Comparison of ENCODE assay signal across 9 mouse cellular contexts in the genomic region with DNA sequence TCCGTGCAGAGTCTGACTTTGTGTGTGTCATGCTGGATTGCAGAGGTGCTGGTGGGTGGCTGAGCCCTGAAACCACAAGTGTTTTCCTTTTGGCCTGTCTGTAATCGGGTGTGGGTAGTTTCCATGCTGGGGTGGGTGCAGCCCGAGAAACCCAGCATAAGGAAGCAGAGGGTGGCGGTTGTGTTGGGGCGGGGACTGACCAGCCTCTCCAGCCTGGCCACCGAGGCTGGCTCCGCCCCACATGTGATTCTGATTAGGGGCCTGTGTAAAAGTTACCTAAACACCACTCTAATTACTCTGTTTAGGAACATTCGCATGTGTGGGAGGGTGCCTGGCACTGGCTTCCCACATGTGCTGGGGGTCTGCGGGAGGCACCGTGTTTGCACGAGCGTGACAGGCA. TPM values are rescaled to one million over a fixed set of nuclear protein-coding genes. Genes with fewer than 3 reads are reported as not detected.
DNase-seq lines count a peak whose midpoint lies in the region; ATAC-seq and TF ChIP-seq lines count a peak whose summit lies in the region.
"Had no signal": no experiment of that assay in that cellular context is flagged by ENCODE, and none has a peak within 500 bp of the region (broad histone marks: within the 10 kb centered on the region; RNA-seq: fewer than 3 reads in every experiment).

No protein-coding gene starts in this region.

- no peak overlapping the region for H3ac ChIP-seq in myocyte (ENCODE audit: control insufficient read depth, insufficient read length)

- ATAC-seq in kidney, embryonic 15.5 days (replicated peaks; ENCODE audit: low FRiP score): 0 out of 2 replicates have a peak, but pooled peaks have one; percentile 23
- ATAC-seq in forebrain, embryonic 15.5 days (replicated peaks): no peak
- ATAC-seq: inflammation-experienced regulatory T-cells, adult 6 months had no signal

- H3K79me2 ChIP-seq in myocyte (ENCODE audit: control insufficient read depth, insufficient read depth): no peaks in the 10 kb centered on the region

- no peaks in the 10 kb centered on the region for H3K36me3 ChIP-seq in kidney, embryonic 15.5 days
- 0 out of 2 replicates have a peak, but pooled peaks cover 3% of the 10 kb centered on the region for H3K36me3 ChIP-seq in limb, embryonic 10.5 days
- no peaks in the 10 kb centered on the region for H3K36me3 ChIP-seq in myocyte (ENCODE audit: control insufficient read depth, insufficient read depth)
- H3K36me3 ChIP-seq in forebrain, embryonic 15.5 days: no peaks in the 10 kb centered on the region

- TF ChIP-seq POLR2A in myocyte (IDR thresholded peaks at IDR 0.05; ENCODE audit: insufficient read length, low read depth): no peak

- H3K27ac ChIP-seq in kidney, embryonic 15.5 days: no peak overlapping the region
- H3K27ac ChIP-seq in limb, embryonic 10.5 days: peak overlapping the region; percentile 87
- H3K27ac ChIP-seq in forebrain, embryonic 15.5 days (replicated peaks): no peak overlapping the region

- H3K9me3 ChIP-seq in kidney, embryonic 15.5 days (replicated peaks): no peaks in the 10 kb centered on the region
- H3K9me3 ChIP-seq in limb, embryonic 10.5 days (replicated peaks): no peaks in the 10 kb centered on the region
- no peaks in the 10 kb centered on the region for H3K9me3 ChIP-seq in forebrain, embryonic 15.5 days

- H3K4me2 ChIP-seq in kidney, embryonic 15.5 days: peak overlapping the region; percentile 10
- H3K4me2 ChIP-seq in myocyte (ENCODE audit: low read depth): peak overlapping the region; percentile 58
- no peak overlapping the region for H3K4me2 ChIP-seq in forebrain, embryonic 15.5 days (replicated peaks)

- DNase-seq in kidney, adult 11 months: no peak
- DNase-seq in embryo, embryonic 10 days (ENCODE audit: low spot score): peak; percentile 74
- peak; percentile 87 for DNase-seq in limb, embryonic 10.5 days (ENCODE audit: low spot score)
- no peak for DNase-seq in B cell, adult 2 months
- DNase-seq in T-cell, adult 2 months (ENCODE audit: low spot score): no peak

- WGBS in kidney, embryonic 15.5 days: 30% methylated on average over 12 of the region's 12 CpGs
- WGBS in limb, embryonic 10.5 days: 19% methylated on average over 12 of the region's 12 CpGs
- WGBS in forebrain, embryonic 15.5 days: 73% methylated on average over 12 of the region's 12 CpGs

- no peak overlapping the region for H3K4me3 ChIP-seq in kidney, embryonic 15.5 days (replicated peaks)
- peak overlapping the region; percentile 39 for H3K4me3 ChIP-seq in limb, embryonic 10.5 days
- H3K4me3 ChIP-seq in myocyte: no peak overlapping the region
- H3K4me3 ChIP-seq in forebrain, embryonic 15.5 days: no peak overlapping the region

- H3K9ac ChIP-seq in kidney, embryonic 15.5 days: no peak overlapping the region
- no peak overlapping the region for H3K9ac ChIP-seq in forebrain, embryonic 15.5 days (replicated peaks)

- peaks cover 19% of the 10 kb centered on the region for H3K4me1 ChIP-seq in kidney, embryonic 15.5 days
- peaks cover 85% of the 10 kb centered on the region for H3K4me1 ChIP-seq in limb, embryonic 10.5 days
- H3K4me1 ChIP-seq in forebrain, embryonic 15.5 days: no peaks in the 10 kb centered on the region

- H3K27me3 ChIP-seq in kidney, embryonic 15.5 days: peaks cover 15% of the 10 kb centered on the region; the same call in 1 of the 2 replicates
- peaks cover 40% of the 10 kb centered on the region for H3K27me3 ChIP-seq in limb, embryonic 10.5 days (ENCODE audit: low read depth, poor library complexity, severe bottlenecking)
- H3K27me3 ChIP-seq in myocyte (ENCODE audit: control insufficient read depth, insufficient read depth, insufficient read length): no peaks in the 10 kb centered on the region
- H3K27me3 ChIP-seq in forebrain, embryonic 15.5 days: no peaks in the 10 kb centered on the region

TF ChIP-seq in myocyte, 11 proteins besides CTCF, POLR2A, EP300 and RAD21:
- TF ChIP-seq USF1 (IDR thresholded peaks at IDR 0.05; ENCODE audit: low read depth) (no peak), TCF3 (IDR thresholded peaks at IDR 0.05; ENCODE audit: insufficient read length, low read depth) (no peak), POLR2AphosphoS2 (IDR thresholded peaks at IDR 0.05; ENCODE audit: insufficient read length, low read depth) (no peak), REST (IDR thresholded peaks at IDR 0.05; ENCODE audit: insufficient read depth, insufficient read length) (no peak), SRF (IDR thresholded peaks at IDR 0.05; ENCODE audit: control insufficient read depth, insufficient read length, low read depth) (no peak), MYOD1 (IDR thresholded peaks at IDR 0.05; ENCODE audit: control insufficient read depth in 1 of 3, insufficient read length in 2 of 3, low read depth in 2 of 3) (no peak), TCF12 (IDR thresholded peaks at IDR 0.05; ENCODE audit: insufficient read depth, poor library complexity, severe bottlenecking) (no peak), MYOG (IDR thresholded peaks at IDR 0.05; ENCODE audit: control insufficient read depth in 1 of 3, insufficient read depth in 1 of 3, insufficient read length in 2 of 3, low read depth in 2 of 3) (no peak), MAX (IDR thresholded peaks at IDR 0.05; ENCODE audit: low read depth) (no peak), E2F4 (IDR thresholded peaks at IDR 0.05; ENCODE audit: insufficient read depth) (no peak), CEBPB (IDR thresholded peaks at IDR 0.05; ENCODE audit: insufficient read depth, poor library complexity, severe bottlenecking) (no peak)

RNA-seq across cellular contexts. Expression of a gene that starts 23.2 kb away (rescaled TPM):
- 5.0 and 6.4 TPM in 2 replicates for polyA plus RNA-seq in kidney, embryonic 15.5 days (2015; fragmentation: Nextera tagmentation; extraction: Ambion mirVana)
- 5.1 and 9.9 TPM in 2 replicates for polyA plus RNA-seq in limb, embryonic 10.5 days (2016; fragmentation: Nextera tagmentation; extraction: Ambion mirVana)
- 0.35 TPM for polyA plus RNA-seq in myocyte (2012; fragmentation: generic; extraction: Trizol)
- polyA plus RNA-seq in forebrain, embryonic 15.5 days (2015; fragmentation: Nextera tagmentation; extraction: Ambion mirVana): 0.95 and 1.3 TPM in 2 replicates

Comparison
In these comparisons a context has a peak if more than half of its experiments do, and no peak if none do; other contexts are left out.
1. DNase-seq: peak in embryo, embryonic 10 days (single experiment) and limb, embryonic 10.5 days (single experiment); none in kidney, adult 11 months (single experiment), B cell, adult 2 months (0 of 2) and T-cell, adult 2 months (single experiment).